ENCODE assay signal across 12 mouse cellular contexts in genomic region chr8:106736861-106737662, GRCm38 (mm10). TPM values are rescaled to one million over a fixed set of nuclear protein-coding genes. Genes with fewer than 3 reads are reported as not detected.
DNase-seq lines count a peak whose midpoint lies in the region; ATAC-seq lines count a peak whose summit lies in the region.
"Had no signal": no experiment of that assay in that cellular context is flagged by ENCODE, and none has a peak within 500 bp of the region (broad histone marks: within the 10 kb centered on the region; RNA-seq: fewer than 3 reads in every experiment).

No protein-coding gene starts in this region.

- ATAC-seq in common myeloid progenitor, adult 5-6 weeks (replicated peaks; ENCODE audit: low read depth, poor library complexity, severe bottlenecking), result peak; percentile 76
- ATAC-seq in neutrophil, adult 5-6 weeks (ENCODE audit: extremely low read depth, insufficient number of reproducible peaks, low FRiP score, poor library complexity, severe bottlenecking), result peak; percentile 36; the same call in 1 of the 2 replicates
- ATAC-seq: forebrain, embryonic 13.5 days; intestine, embryonic 16.5 days had no signal

- peak; percentile 31 to 57 for DNase-seq in urinary bladder, adult 18-20 months (ENCODE audit: low spot score in 2 of 2)
- DNase-seq in urinary bladder, postnatal 10 days (ENCODE audit: low spot score), result no peak
- DNase-seq in yolk sac, embryonic 10.5 days (ENCODE audit: low spot score), result no peak
- DNase-seq in right cerebral cortex, postnatal 36 days (ENCODE audit: low spot score in 2 of 2), result no peak
- DNase-seq in cerebellum, postnatal 10 days, result no peak
- DNase-seq: cerebellum, adult 2 months; heart, postnatal 4 days; right cerebral cortex, postnatal 4 days had no signal

RNA-seq across cellular contexts. Expression of gene Tango6, which starts 54.2 kb away (rescaled TPM):
- 7.9 and 9.2 TPM in 2 replicates for total RNA-seq in common myeloid progenitor, adult 5-6 weeks (2017)
- 11.9 and 12.9 TPM in 2 replicates for total RNA-seq in neutrophil, adult 5-6 weeks (2017)

Comparison
In these comparisons a context has a peak if more than half of its experiments do, and no peak if none do; other contexts are left out.
1. DNase-seq: peak in urinary bladder, adult 18-20 months (2 of 2); none in urinary bladder, postnatal 10 days (single experiment), yolk sac, embryonic 10.5 days (single experiment), right cerebral cortex, postnatal 36 days (0 of 2) and cerebellum, postnatal 10 days (0 of 2).